12 mouse cellular contexts compared by ENCODE assay signal in the genomic region with DNA sequence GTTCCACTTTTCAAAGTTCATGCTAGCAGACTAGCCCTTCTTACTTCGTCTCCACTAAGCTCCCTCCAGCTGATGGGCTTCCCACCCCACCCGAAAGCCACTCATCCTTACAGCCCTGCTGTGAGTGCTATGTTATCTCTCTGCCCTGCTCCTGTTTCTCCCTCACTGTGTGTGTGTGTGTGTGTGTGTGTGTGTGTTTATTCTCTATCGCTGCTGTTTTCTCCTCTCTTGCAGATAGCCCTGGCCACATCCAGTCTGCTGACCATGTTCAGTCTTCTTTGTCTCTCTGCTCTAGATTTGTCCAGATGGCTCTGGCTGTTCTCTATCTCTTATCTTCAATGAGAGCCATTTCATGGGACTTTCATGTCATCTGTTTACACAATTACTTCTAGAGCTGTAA.
"Had no signal": no experiment of that assay in that cellular context is flagged by ENCODE, and none has a peak within 500 bp of the region (broad histone marks: within the 10 kb centered on the region; RNA-seq: fewer than 3 reads in every experiment).

No protein-coding gene starts in this region.

- H3K9ac ChIP-seq: limb, embryonic 15.5 days; midbrain, embryonic 12.5 days had no signal

- H3K4me3 ChIP-seq: limb, embryonic 15.5 days; megakaryocyte, embryonic 14.5 days; midbrain, embryonic 12.5 days had no signal

- H3K36me3 ChIP-seq: limb, embryonic 15.5 days; midbrain, embryonic 12.5 days had no signal

- H3K27me3 ChIP-seq: limb, embryonic 15.5 days; megakaryocyte, embryonic 14.5 days; midbrain, embryonic 12.5 days had no signal

- H3K4me2 ChIP-seq: limb, embryonic 15.5 days; midbrain, embryonic 12.5 days had no signal

- ATAC-seq: midbrain, embryonic 16.5 days had no signal

- DNase-seq: kidney, adult 11 months; kidney, postnatal 14 days; layer of hippocampus, adult 9-11 months; layer of hippocampus, postnatal 36 days; lung, postnatal 36 days; right cerebral cortex, adult 18-20 months; right cerebral cortex, postnatal 25 days; thymus, postnatal 4 days had no signal

- H3K27ac ChIP-seq: limb, embryonic 15.5 days; midbrain, embryonic 12.5 days had no signal

- H3K4me1 ChIP-seq: limb, embryonic 15.5 days; megakaryocyte, embryonic 14.5 days; midbrain, embryonic 12.5 days had no signal

- H3K9me3 ChIP-seq: limb, embryonic 15.5 days; midbrain, embryonic 12.5 days had no signal
